Comparison of ENCODE assay signal across 9 mouse cellular contexts in the genomic region with DNA sequence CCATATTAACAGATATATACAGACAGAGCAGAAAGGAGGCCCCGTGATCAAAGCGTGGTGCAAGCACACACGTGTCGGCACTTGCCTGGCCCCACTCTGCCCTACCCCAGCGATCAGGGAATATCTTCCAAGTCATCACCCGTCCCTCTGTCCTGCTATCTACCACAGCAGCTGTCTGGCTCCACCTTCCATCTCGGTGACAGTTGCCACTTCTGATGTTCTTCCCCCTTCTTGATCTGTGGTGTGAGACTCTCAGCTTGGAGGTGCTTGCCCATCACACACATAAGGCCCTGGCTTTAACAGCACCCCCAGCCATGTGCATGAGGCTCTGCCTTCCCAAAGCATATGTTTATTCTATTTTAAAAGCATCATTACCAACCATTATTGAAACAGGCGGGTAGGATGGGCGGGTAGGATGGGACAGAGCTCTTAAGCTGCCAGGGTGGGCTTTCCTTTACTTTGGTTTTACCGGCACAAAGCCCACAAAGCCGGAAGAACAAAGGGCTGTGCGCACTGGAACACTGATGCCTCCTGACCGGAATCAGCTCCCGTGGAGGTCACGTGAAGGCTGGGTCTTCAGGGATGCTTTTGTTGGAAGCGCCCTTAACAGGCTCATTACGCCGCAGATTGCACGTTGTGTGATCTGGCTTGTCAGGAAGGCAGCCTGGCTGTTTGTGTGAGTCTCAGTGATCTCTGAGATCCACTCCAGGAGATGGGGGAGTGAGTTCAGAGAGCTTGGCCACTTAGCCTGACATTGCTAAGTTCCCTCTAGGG. TPM values are rescaled to one million over a fixed set of nuclear protein-coding genes. Genes with fewer than 3 reads are reported as not detected.
A peak's percentile ranks its signal among the peaks of the same experiment; 100 is the strongest.
DNase-seq lines count a peak whose midpoint lies in the region; ATAC-seq and TF ChIP-seq lines count a peak whose summit lies in the region.
"Had no signal": no experiment of that assay in that cellular context is flagged by ENCODE, and none has a peak within 500 bp of the region (broad histone marks: within the 10 kb centered on the region; RNA-seq: fewer than 3 reads in every experiment).

No protein-coding gene starts in this region.

- no peaks in the 10 kb centered on the region for H3K79me2 ChIP-seq in heart, adult 2 months (replicated peaks; ENCODE audit: control insufficient read depth, insufficient read depth, low read length)

- WGBS in heart, embryonic 10.5 days = 53% methylated on average over 19 of the region's 19 CpGs
- WGBS in heart, adult 2 months = 55% methylated on average over 19 of the region's 19 CpGs
- WGBS in embryonic facial prominence, embryonic 11.5 days = 41% methylated on average over 19 of the region's 19 CpGs
- WGBS in limb, embryonic 10.5 days = 57% methylated on average over 19 of the region's 19 CpGs
- WGBS in neural tube, embryonic 13.5 days = 26% methylated on average over 19 of the region's 19 CpGs

- H3K27ac ChIP-seq in heart, embryonic 10.5 days = peak overlapping the region; percentile 54
- H3K27ac ChIP-seq in heart, adult 2 months = no peak overlapping the region
- no peak overlapping the region for H3K27ac ChIP-seq in embryonic facial prominence, embryonic 11.5 days (replicated peaks; ENCODE audit: low read depth, low read length)
- 0 out of 2 replicates have a peak overlapping the region, but pooled peaks have one; percentile 17 for H3K27ac ChIP-seq in limb, embryonic 10.5 days
- H3K27ac ChIP-seq in neural tube, embryonic 13.5 days (replicated peaks) = peak overlapping the region; percentile 61
- H3K27ac ChIP-seq: left cerebral cortex, adult 2 months had no signal

- TF ChIP-seq CTCF in heart, adult 2 months (IDR thresholded peaks at IDR 0.05) = no peak

- H3K27me3 ChIP-seq in heart, embryonic 10.5 days (ENCODE audit: insufficient read depth, poor library complexity, severe bottlenecking) = peaks cover 49% of the 10 kb centered on the region
- H3K27me3 ChIP-seq in heart, adult 2 months (ENCODE audit: control insufficient read depth, insufficient read depth, low read length) = no peaks in the 10 kb centered on the region
- H3K27me3 ChIP-seq in embryonic facial prominence, embryonic 11.5 days (ENCODE audit: control insufficient read depth, insufficient read depth, low read length) = no peaks in the 10 kb centered on the region
- peaks cover 4% of the 10 kb centered on the region; the same call in 1 of the 2 replicates for H3K27me3 ChIP-seq in limb, embryonic 10.5 days (ENCODE audit: low read depth, poor library complexity, severe bottlenecking)
- H3K27me3 ChIP-seq in neural tube, embryonic 13.5 days = no peaks in the 10 kb centered on the region

- no peaks in the 10 kb centered on the region for H3K9me3 ChIP-seq in heart, embryonic 10.5 days
- no peaks in the 10 kb centered on the region for H3K9me3 ChIP-seq in embryonic facial prominence, embryonic 11.5 days (replicated peaks; ENCODE audit: control insufficient read depth, low read length)
- H3K9me3 ChIP-seq in limb, embryonic 10.5 days (replicated peaks) = no peaks in the 10 kb centered on the region
- no peaks in the 10 kb centered on the region for H3K9me3 ChIP-seq in neural tube, embryonic 13.5 days

- no peak overlapping the region for H3K4me2 ChIP-seq in embryonic facial prominence, embryonic 11.5 days (ENCODE audit: low read depth, low read length)
- peak overlapping the region; percentile 28 for H3K4me2 ChIP-seq in neural tube, embryonic 13.5 days

- H3K4me3 ChIP-seq in heart, embryonic 10.5 days = no peak overlapping the region
- no peak overlapping the region for H3K4me3 ChIP-seq in heart, adult 2 months
- H3K4me3 ChIP-seq in embryonic facial prominence, embryonic 11.5 days (ENCODE audit: low read depth, low read length) = no peak overlapping the region
- H3K4me3 ChIP-seq in limb, embryonic 10.5 days = no peak overlapping the region
- H3K4me3 ChIP-seq in neural tube, embryonic 13.5 days = no peak overlapping the region
- H3K4me3 ChIP-seq: left cerebral cortex, adult 2 months had no signal

- peak; percentile 46; the same call in 1 of the 2 replicates for ATAC-seq in embryonic facial prominence, embryonic 11.5 days (replicated peaks; ENCODE audit: insufficient number of reproducible peaks, low FRiP score, low TSS enrichment, low read depth)
- ATAC-seq in neural tube, embryonic 13.5 days (ENCODE audit: low read depth) = peak; percentile 63

- peak; percentile 87 for DNase-seq in heart, embryonic 10.5 days (ENCODE audit: low spot score)
- no peak for DNase-seq in heart, adult 2 months
- peak; percentile 62 for DNase-seq in embryonic facial prominence, embryonic 11.5 days (ENCODE audit: low spot score)
- no peak for DNase-seq in limb, embryonic 10.5 days (ENCODE audit: low spot score)
- DNase-seq in ovary, postnatal 10 days (ENCODE audit: low spot score) = no peak
- no peak for DNase-seq in natural killer cell, adult 2 months (ENCODE audit: low spot score in 2 of 2)
- no peak for DNase-seq in thymus, postnatal 36 days

- peaks cover 37% of the 10 kb centered on the region for H3K4me1 ChIP-seq in heart, embryonic 10.5 days
- H3K4me1 ChIP-seq in heart, adult 2 months (ENCODE audit: control insufficient read depth, insufficient read depth, low read length) = peaks cover 8% of the 10 kb centered on the region
- H3K4me1 ChIP-seq in embryonic facial prominence, embryonic 11.5 days (ENCODE audit: control insufficient read depth, insufficient read depth, low read length) = peaks cover 2% of the 10 kb centered on the region
- peaks cover 27% of the 10 kb centered on the region for H3K4me1 ChIP-seq in limb, embryonic 10.5 days
- peaks cover 35% of the 10 kb centered on the region for H3K4me1 ChIP-seq in neural tube, embryonic 13.5 days (replicated peaks)

- TF ChIP-seq POLR2A in heart, adult 2 months (IDR thresholded peaks at IDR 0.05; ENCODE audit: insufficient read depth, low read depth, low read length) = no peak

- no peak for TF ChIP-seq EP300 in heart, adult 2 months (IDR thresholded peaks at IDR 0.05; ENCODE audit: insufficient read depth, low read depth, low read length)

- H3K9ac ChIP-seq in heart, adult 2 months (ENCODE audit: low read depth, low read length) = no peak overlapping the region
- peak overlapping the region; percentile 22 for H3K9ac ChIP-seq in embryonic facial prominence, embryonic 11.5 days (replicated peaks; ENCODE audit: low read length)
- H3K9ac ChIP-seq in neural tube, embryonic 13.5 days = peak overlapping the region; percentile 31

- intact Hi-C loops in heart, adult 2 months (cut with DNase I) = no loop called here

- no peaks in the 10 kb centered on the region; the same call in 1 of the 2 replicates for H3K36me3 ChIP-seq in heart, embryonic 10.5 days
- H3K36me3 ChIP-seq in heart, adult 2 months (ENCODE audit: control insufficient read depth, insufficient read depth, low read length) = no peaks in the 10 kb centered on the region
- no peaks in the 10 kb centered on the region for H3K36me3 ChIP-seq in embryonic facial prominence, embryonic 11.5 days (replicated peaks; ENCODE audit: control insufficient read depth, insufficient read depth, low read depth, low read length)
- H3K36me3 ChIP-seq in limb, embryonic 10.5 days = no peaks in the 10 kb centered on the region
- H3K36me3 ChIP-seq in neural tube, embryonic 13.5 days = no peaks in the 10 kb centered on the region

RNA-seq across cellular contexts. Expression of a gene that starts 34.4 kb away (rescaled TPM):
- polyA plus RNA-seq in heart, embryonic 10.5 days (2016; fragmentation: Nextera tagmentation; extraction: Ambion mirVana) = 1.2 and 1.5 TPM in 2 replicates
- 1 to 10 TPM; 3.1 to 3.2 TPM for total RNA-seq in heart, adult 2 months (2021)
- 4.5 and 6.8 TPM in 2 replicates for polyA plus RNA-seq in heart, adult 2 months (2012; rRNA removed)
- 2.1 and 2.3 TPM in 2 replicates for polyA plus RNA-seq in embryonic facial prominence, embryonic 11.5 days (2014; fragmentation: Nextera tagmentation; extraction: Ambion mirVana)
- polyA plus RNA-seq in limb, embryonic 10.5 days (2016; fragmentation: Nextera tagmentation; extraction: Ambion mirVana) = 1.2 and 1.5 TPM in 2 replicates
- 2.6 and 3.6 TPM in 2 replicates for polyA plus RNA-seq in neural tube, embryonic 13.5 days (2015; fragmentation: Nextera tagmentation; extraction: Ambion mirVana)

Comparison
In these comparisons a context has a peak if more than half of its experiments do, and no peak if none do; other contexts are left out.
1. DNase-seq: peak in heart, embryonic 10.5 days (single experiment) and embryonic facial prominence, embryonic 11.5 days (single experiment); none in heart, adult 2 months (0 of 2), limb, embryonic 10.5 days (single experiment), ovary, postnatal 10 days (single experiment), natural killer cell, adult 2 months (0 of 2) and thymus, postnatal 36 days (0 of 2).
2. H3K27ac ChIP-seq: peak in heart, embryonic 10.5 days (single experiment), limb, embryonic 10.5 days (single experiment) and neural tube, embryonic 13.5 days (single experiment); none in heart, adult 2 months (single experiment) and embryonic facial prominence, embryonic 11.5 days (single experiment).